Mouse (Mus musculus) limb, embryonic 12.5 days (tissue): ENCODE measurements around the gene Pnma3. TPM values are rescaled to one million over a fixed set of nuclear protein-coding genes. Genes with fewer than 3 reads are reported as not detected.
"Not testable (repeated sequence)": the region's sequence is repeated elsewhere in the genome, so short reads cannot be mapped to it uniquely, and the experiment has no call there.

Source experiments
- ATAC-seq: fragments of 200-750 bp; cut with Nextera tagmentation; 2 replicates; pipeline ENCODE4 v1.8.0; 2017; ENCODE audit warnings: low read depth, moderate TSS enrichment; ENCODE audit not compliant: insufficient number of reproducible peaks, insufficient read depth, low FRiP score, low TSS enrichment
- H3K27ac ChIP-seq: fragments of 300-500 bp; sonication (generic); 2 replicates; pipeline ENCODE4 v1.5.1; 2016; ENCODE audit warnings: mild to moderate bottlenecking, moderate library complexity
- H3K27me3 ChIP-seq: fragments of 300-500 bp; sonication (generic); 2 replicates; pipeline ENCODE4 v1.6.1; 2016; ENCODE audit warnings: mild to moderate bottlenecking, moderate library complexity
- H3K36me3 ChIP-seq: fragments of 300-500 bp; sonication (generic); 2 replicates; pipeline ENCODE4 v1.6.1; 2016; ENCODE audit warnings: mild to moderate bottlenecking, moderate library complexity
- H3K4me1 ChIP-seq: fragments of 300-500 bp; sonication (generic); replicated peaks from 2 replicates; pipeline ENCODE4 v1.6.1; 2016
- H3K4me2 ChIP-seq: fragments of 300-500 bp; sonication (generic); 2 replicates; pipeline ENCODE4 v1.6.1; 2016; ENCODE audit warnings: mild to moderate bottlenecking, moderate library complexity
- H3K4me3 ChIP-seq: fragments of 300-500 bp; sonication (generic); replicated peaks from 2 replicates; pipeline ENCODE4 v1.5.1; 2016; ENCODE audit warnings: mild to moderate bottlenecking
- H3K9ac ChIP-seq: fragments of 300-500 bp; sonication (generic); replicated peaks from 2 replicates; pipeline ENCODE4 v1.6.1; 2016; ENCODE audit warnings: mild to moderate bottlenecking, moderate library complexity
- H3K9me3 ChIP-seq: fragments of 300-500 bp; sonication (generic); 2 replicates; pipeline ENCODE4 v1.6.1; 2016; ENCODE audit warnings: mild to moderate bottlenecking, moderate library complexity
- WGBS: fragments of 180-500 bp; shearing (Covaris S2); methylation state at CpG from one replicate; pipeline ENCODE4 v1.1.7; 2016; 5-methylcytosine and 5-hydroxymethylcytosine counted together
- polyA plus RNA-seq: library from polyadenylated mRNA; unstranded; fragments of >200 nt; fragmentation: Nextera tagmentation; extraction: Ambion mirVana; gene quantifications from 2 replicates; pipeline ENCODE4 v1.2.1, GENCODE M21; 2016

Gene Pnma3
- 0.26 and 0.27 TPM in 2 replicates for polyA plus RNA-seq

GRCm38 (mm10) chrX:73064415-73064793 lies at the start of gene Pnma3:
Pnma3 (plus strand) TSS chrX:73064787.
- H3K9ac ChIP-seq: no peak within 1 kb of the TSS; the same call in 1 of the 2 replicates

DNA sequence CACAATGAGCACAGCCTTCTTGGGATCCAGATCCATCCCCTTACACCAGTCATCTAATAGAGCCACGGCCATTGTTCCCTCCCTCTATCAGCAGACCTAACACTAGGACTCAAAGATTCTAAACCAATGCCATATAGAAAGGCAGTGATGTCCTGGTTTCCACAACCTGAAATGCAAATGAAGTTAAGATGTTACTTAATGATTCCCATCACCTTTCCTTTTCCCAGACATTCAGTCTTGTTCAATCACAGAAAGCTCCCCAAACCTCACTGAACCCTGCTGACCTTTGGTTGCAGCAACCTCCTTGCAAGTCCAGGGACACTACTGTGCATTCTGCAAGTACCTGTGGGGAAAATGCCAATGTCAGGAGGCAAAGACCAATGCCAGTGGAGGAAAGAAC lies 27.6 kb upstream of the Pnma3 start, which contains the start of gene Pnma5:
TSS of gene Pnma5 (minus strand) at position 101 of the 400 bp plus-strand sequence.
- Histone ChIP-seq H3K27me3 (peaks cover 14% of the 10 kb centered on the region), H3K4me3 (no peak within 1 kb of the TSS), H3K9ac (no peak within 1 kb of the TSS), H3K36me3 (no peaks in the 10 kb centered on the region), H3K9me3 (no peaks in the 10 kb centered on the region), H3K4me2 (no peak within 1 kb of the TSS), H3K27ac (no peak within 1 kb of the TSS), H3K4me1 (no peaks in the 10 kb centered on the region)
- WGBS: 85% methylated on average over 1 of the region's 1 CpGs
- no peak for ATAC-seq

More at GRCm38 (mm10) chrX:73064415-73064793, at the start of gene Pnma3:
- Histone ChIP-seq H3K4me3 (peak within 1 kb of the TSS; percentile 26), H3K27me3 (peaks cover 20% of the 10 kb centered on the region), H3K4me1 (no peaks in the 10 kb centered on the region), H3K27ac (no peak within 1 kb of the TSS), H3K9me3 (no peaks in the 10 kb centered on the region), H3K4me2 (peak within 1 kb of the TSS; percentile 51), H3K36me3 (no peaks in the 10 kb centered on the region)
- ATAC-seq: peak; percentile 37; the same call in 1 of the 2 replicates
- 33% methylated on average over 7 of the region's 7 CpGs for WGBS

GRCm38 (mm10) chrX:73038831-73039230 lies 25.8 kb upstream of the Pnma3 start:
- no peak overlapping the region for H3K4me3 ChIP-seq
- no peaks in the 10 kb centered on the region for H3K36me3 ChIP-seq
- no peak for ATAC-seq
- H3K9me3 ChIP-seq: no peaks in the 10 kb centered on the region
- WGBS: 76% methylated on average over 8 of the region's 8 CpGs
- H3K4me1 ChIP-seq: no peaks in the 10 kb centered on the region
- no peak overlapping the region for H3K4me2 ChIP-seq
- no peak overlapping the region for H3K9ac ChIP-seq
- H3K27me3 ChIP-seq: peaks cover 14% of the 10 kb centered on the region
- no peak overlapping the region for H3K27ac ChIP-seq

- Histone ChIP-seq H3K4me3 (no peak overlapping the region), H3K9me3 (no peaks in the 10 kb centered on the region), H3K27me3 (peaks cover 14% of the 10 kb centered on the region), H3K4me2 (no peak overlapping the region), H3K36me3 (no peaks in the 10 kb centered on the region), H3K9ac (no peak overlapping the region), H3K4me1 (no peaks in the 10 kb centered on the region), H3K27ac (no peak overlapping the region)
- no peak for ATAC-seq
- WGBS: 87% methylated on average over 12 of the region's 12 CpGs
These were observed 24.9 kb upstream of the Pnma3 start for GRCm38 (mm10) chrX:73039666-73040065.

DNA sequence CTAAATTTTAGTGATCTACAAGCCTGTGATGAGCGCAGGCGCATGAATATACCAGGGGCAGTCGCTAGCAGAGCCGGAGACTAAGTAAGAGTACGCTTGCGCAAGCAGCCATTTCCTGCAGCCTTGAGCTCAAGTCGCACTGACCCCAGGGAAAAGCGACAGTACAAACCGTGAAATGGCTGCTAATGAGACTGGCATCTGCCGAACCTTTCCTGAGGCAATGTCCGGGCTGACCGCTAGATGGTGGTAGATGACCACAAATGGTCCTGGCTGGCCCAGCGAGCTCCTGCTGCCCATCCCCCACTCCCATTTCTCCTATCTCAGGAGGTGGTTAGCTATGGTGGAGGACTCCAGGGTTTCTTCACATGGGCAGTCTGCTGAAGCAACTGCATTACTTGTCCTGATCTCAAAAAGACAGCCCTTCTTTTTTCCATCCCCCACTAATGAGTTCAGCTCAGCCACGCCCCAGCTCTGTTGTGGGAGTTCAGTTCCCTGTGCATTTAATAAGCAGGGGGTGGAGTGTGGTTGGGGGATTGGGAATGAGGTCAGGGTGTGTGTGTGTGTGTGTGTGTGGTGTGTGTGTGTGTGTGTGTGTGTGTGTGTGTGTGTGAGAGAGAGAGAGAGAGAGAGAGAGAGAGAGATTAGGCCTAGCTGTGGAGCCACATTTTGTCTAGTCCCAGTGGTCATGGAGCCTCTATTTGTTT lies 10.6 kb upstream of the Pnma3 start:
- Histone ChIP-seq H3K9ac (no peak overlapping the region), H3K4me1 (no peaks in the 10 kb centered on the region), H3K4me3 (no peak overlapping the region), H3K27me3 (no peaks in the 10 kb centered on the region), H3K27ac (no peak overlapping the region), H3K36me3 (no peaks in the 10 kb centered on the region), H3K4me2 (peak overlapping the region; percentile 41), H3K9me3 (no peaks in the 10 kb centered on the region)
- ATAC-seq: peak; percentile 92
- WGBS: 10% methylated on average over 14 of the region's 14 CpGs

DNA sequence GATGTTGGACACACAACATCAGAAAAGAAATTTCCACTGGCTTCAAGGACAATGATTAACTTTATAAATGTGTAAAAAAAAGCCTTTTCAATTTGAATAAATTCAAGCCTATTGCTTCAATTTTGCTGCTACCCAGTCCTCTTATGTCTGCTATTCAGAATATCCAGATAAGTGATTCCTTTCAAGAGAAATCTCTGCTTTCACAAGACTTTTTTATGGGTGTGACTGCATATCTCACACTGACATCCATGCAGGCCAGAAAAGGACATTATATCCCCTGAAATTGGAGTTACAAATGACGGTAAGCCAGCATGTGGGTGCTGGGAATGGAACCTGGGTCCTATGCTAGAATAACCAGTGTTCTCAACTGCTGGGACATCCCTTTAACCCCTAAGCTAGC lies 3.1 kb upstream of the Pnma3 start:
- Histone ChIP-seq H3K9me3 (no peaks in the 10 kb centered on the region), H3K4me2 (no peak overlapping the region), H3K36me3 (no peaks in the 10 kb centered on the region), H3K27me3 (peaks cover 20% of the 10 kb centered on the region), H3K9ac (no peak overlapping the region), H3K4me3 (no peak overlapping the region), H3K4me1 (no peaks in the 10 kb centered on the region), H3K27ac (no peak overlapping the region)
- ATAC-seq: no peak
- 88% methylated on average over 1 of the region's 1 CpGs for WGBS

- WGBS: 44% methylated on average over 5 of the region's 5 CpGs
- no peaks in the 10 kb centered on the region for H3K4me1 ChIP-seq
- no peaks in the 10 kb centered on the region for H3K9me3 ChIP-seq
- H3K4me2 ChIP-seq: no peak overlapping the region
- peaks cover 20% of the 10 kb centered on the region for H3K27me3 ChIP-seq
- H3K36me3 ChIP-seq: no peaks in the 10 kb centered on the region
- no peak for ATAC-seq
- no peak overlapping the region for H3K9ac ChIP-seq
- no peak overlapping the region for H3K4me3 ChIP-seq
- no peak overlapping the region for H3K27ac ChIP-seq
These were observed 2.3 kb upstream of the Pnma3 start for GRCm38 (mm10) chrX:73062323-73062722.

GRCm38 (mm10) chrX:73063512-73064414 lies 824 bp upstream of the Pnma3 start:
- no peaks in the 10 kb centered on the region for H3K9me3 ChIP-seq
- no peaks in the 10 kb centered on the region for H3K36me3 ChIP-seq
- WGBS: 34% methylated on average over 24 of the region's 24 CpGs
- H3K9ac ChIP-seq: no peak overlapping the region; the same call in 1 of the 2 replicates
- H3K4me3 ChIP-seq: peak overlapping the region; percentile 26
- H3K27ac ChIP-seq: no peak overlapping the region
- no peaks in the 10 kb centered on the region for H3K4me1 ChIP-seq
- peak; percentile 42; the same call in 1 of the 2 replicates for ATAC-seq
- peaks cover 20% of the 10 kb centered on the region for H3K27me3 ChIP-seq
- peak overlapping the region; percentile 51 for H3K4me2 ChIP-seq

DNA sequence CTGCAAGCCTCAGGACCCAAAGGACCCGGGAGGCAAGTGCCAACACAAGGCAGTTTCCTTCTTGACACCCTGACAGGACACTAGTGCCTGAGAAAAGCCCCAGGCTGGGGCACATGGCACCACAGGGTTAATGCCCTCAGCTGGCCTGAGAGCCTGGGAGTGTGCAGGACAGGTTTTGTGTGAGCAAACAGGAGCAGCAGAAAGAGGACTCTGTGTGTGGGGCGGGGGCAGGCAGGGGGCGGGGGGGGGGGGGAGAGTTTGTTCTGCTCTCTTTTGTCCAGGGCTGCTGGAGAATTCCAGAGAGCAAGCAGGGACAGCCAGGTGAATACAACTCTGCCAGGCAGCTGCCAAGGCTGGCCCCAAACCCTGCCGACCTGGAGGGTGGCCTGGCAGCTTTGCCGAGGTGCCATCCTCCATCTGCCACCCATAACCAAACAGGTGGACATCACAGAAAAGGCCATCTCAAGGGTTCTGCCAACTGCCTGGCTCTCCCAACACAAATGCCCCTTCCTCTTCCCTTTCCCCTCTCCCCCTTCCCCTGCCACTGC lies 2.3 kb downstream of the Pnma3 start:
- WGBS: 40% methylated on average over 1 of the region's 5 CpGs
- H3K36me3 ChIP-seq, H3K4me3 ChIP-seq, H3K9ac ChIP-seq, H3K4me1 ChIP-seq, H3K4me2 ChIP-seq, H3K27ac ChIP-seq, ATAC-seq, H3K9me3 ChIP-seq: not testable (repeated sequence)
- peaks cover 20% of the 10 kb centered on the region for H3K27me3 ChIP-seq

GRCm38 (mm10) chrX:73082267-73083055 lies 17.9 kb downstream of the Pnma3 start, which contains the start of gene Xlr4a:
Xlr4a (minus strand) TSS chrX:73082478.
- H3K4me3 ChIP-seq, H3K4me2 ChIP-seq, H3K36me3 ChIP-seq, H3K27me3 ChIP-seq, H3K4me1 ChIP-seq, H3K9ac ChIP-seq, H3K27ac ChIP-seq, H3K9me3 ChIP-seq, ATAC-seq: not testable (repeated sequence)
- WGBS: 80% methylated on average over 19 of the region's 19 CpGs
